Mouse (Mus musculus) olfactory bulb, adult 2 months (tissue): ENCODE results near the gene Slc9a5.

Experiments used
- CTCF ChIP-seq: fragments of 200-500 bp; IDR thresholded peaks from 2 replicates; pipeline ENCODE4 v1.5.1; 2012; ENCODE audit warnings: low read depth, mild to moderate bottlenecking, low read length, moderate library complexity; ENCODE audit not compliant: insufficient read depth
- POLR2A ChIP-seq: fragments of 200-500 bp; IDR thresholded peaks from 2 replicates; pipeline ENCODE4 v1.6.1; 2012; ENCODE audit warnings: mild to moderate bottlenecking, low read depth, low read length, moderate library complexity; ENCODE audit not compliant: insufficient read depth

GRCm38 (mm10) chr8:105311718-105312117, 36.9 kb upstream of the Slc9a5 start:
- TF ChIP-seq CTCF (no peak), POLR2A (no peak)
